Mouse (Mus musculus) embryonic fibroblast, embryonic 13.5 days (primary cell): ENCODE data around the gene Zfp282.

Source experiments
- CTCF ChIP-seq: IDR thresholded peaks from 2 replicates; pipeline ENCODE4 v1.5.1; 2011; ENCODE audit warnings: mild to moderate bottlenecking, control low read depth, low read length, moderate library complexity, borderline replicate concordance; ENCODE audit not compliant: insufficient read depth
- POLR2A ChIP-seq: IDR thresholded peaks from 2 replicates; pipeline ENCODE4 v1.6.1; 2011; ENCODE audit warnings: low read depth, mild to moderate bottlenecking, control low read depth, low read length, moderate library complexity

DNA sequence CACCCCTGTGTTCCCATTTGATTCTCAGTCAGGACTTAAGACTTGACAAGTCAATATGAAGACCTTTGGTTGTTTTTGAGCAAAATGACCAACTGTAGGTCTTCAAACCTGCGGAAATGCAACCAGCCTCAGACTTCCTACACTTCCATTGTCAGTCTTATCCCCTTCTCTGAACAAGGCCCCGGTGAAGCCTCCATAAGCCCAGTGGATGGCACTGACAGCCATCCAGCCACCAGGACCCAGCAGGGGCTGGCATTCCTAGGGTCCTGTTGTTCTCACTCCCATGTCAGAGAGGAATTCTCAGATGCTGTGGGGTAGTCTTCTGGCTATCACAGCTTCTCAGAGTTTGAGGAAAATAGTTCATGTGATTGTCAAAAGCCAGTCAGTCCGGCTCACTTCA, 1.6 kb downstream of the Zfp282 start:
- no peak for TF ChIP-seq POLR2A
- TF ChIP-seq CTCF: no peak
